Mouse (Mus musculus): ENCODE results near the gene Gm11492. TPM values are rescaled to one million over a fixed set of nuclear protein-coding genes. Genes with fewer than 3 reads are reported as not detected.

Gene Gm11492
- polyA plus RNA-seq, 1 experiment, result not detected

- Histone ChIP-seq H3K27me3 (replicated peaks) (peaks cover 24% of the 10 kb centered on the region), H3K36me3 (replicated peaks; ENCODE audit: low read length) (no peaks in the 10 kb centered on the region), H3K4me1 (peaks cover 45% of the 10 kb centered on the region), H3K9me3 (no peaks in the 10 kb centered on the region), H3K4me3 (replicated peaks) (no peak overlapping the region)
- no peak for TF ChIP-seq FLI1 (IDR thresholded peaks at IDR 0.05; ENCODE audit: low read length)
These were observed 20.9 kb downstream of the Gm11492 start for GRCm38 (mm10) chr11:87587211-87587874.

DNA sequence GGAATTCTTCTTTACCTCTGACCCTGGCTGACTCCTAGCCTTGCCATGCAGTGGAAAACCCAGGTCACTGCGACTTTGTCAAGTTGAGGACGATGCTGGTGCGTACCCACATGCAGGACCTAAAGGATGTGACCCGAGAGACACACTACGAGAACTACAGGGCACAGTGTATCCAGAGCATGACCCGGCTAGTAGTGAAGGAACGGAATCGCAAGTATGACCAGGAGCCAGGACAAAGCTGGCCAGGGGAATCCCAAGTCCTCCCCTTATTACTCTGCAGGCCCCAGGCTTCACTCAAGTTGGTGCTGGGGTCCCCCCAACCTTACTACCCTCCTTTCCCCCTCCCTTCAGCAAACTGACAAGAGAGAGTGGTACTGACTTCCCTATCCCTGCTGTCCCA, 23.2 kb downstream of the Gm11492 start:
- H3K4me3 ChIP-seq (replicated peaks), result peak overlapping the region; percentile 39

DNA sequence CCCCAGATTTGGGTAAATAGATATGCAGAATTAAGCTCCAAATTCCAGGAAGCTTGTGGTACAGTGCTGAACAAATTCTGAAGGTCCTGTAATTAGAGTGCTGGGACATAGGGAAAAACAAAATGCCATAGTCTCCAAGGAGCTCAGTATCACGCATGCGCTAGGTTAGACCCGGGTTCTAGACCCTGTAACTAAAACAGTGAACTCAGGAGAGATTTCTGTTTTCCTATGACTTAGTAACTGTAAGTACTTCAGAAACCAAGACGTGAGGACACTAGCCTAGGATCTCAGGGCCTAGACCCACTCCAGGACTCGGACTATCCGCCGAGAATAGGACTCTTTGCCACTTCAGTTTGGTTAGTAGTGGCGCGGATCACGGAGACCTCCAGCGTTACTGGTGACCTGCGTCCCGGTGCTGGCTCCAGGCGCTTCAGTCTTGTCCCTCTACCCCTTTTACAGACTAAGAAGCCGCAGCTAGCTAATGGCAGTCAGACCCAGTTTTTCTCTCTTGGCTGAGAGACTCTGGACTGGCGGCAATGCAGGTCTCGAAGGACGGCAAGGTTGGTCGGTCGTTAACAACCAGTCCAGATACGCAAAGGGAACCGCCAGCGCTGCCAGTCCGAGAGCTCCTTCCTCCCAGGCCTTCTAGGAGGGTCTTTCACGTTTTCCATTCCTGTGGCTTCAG, 24.5 kb downstream of the Gm11492 start:
- Histone ChIP-seq H3K27me3 (replicated peaks) (no peaks in the 10 kb centered on the region), H3K4me3 (replicated peaks) (peak overlapping the region; percentile 95), H3K36me3 (replicated peaks; ENCODE audit: low read length) (peaks cover 21% of the 10 kb centered on the region), H3K4me1 (peaks cover 65% of the 10 kb centered on the region), H3K9me3 (no peaks in the 10 kb centered on the region)
- TF ChIP-seq FLI1 (IDR thresholded peaks at IDR 0.05; ENCODE audit: low read length), result no peak
- no peak for TF ChIP-seq GATA1 (IDR thresholded peaks at IDR 0.05; ENCODE audit: borderline replicate concordance, low read length)

More for the DNA sequence above, 23.2 kb downstream of the Gm11492 start:
- peaks cover 3% of the 10 kb centered on the region for H3K27me3 ChIP-seq (replicated peaks)
- no peaks in the 10 kb centered on the region for H3K9me3 ChIP-seq
- peaks cover 56% of the 10 kb centered on the region for H3K4me1 ChIP-seq
- H3K36me3 ChIP-seq (replicated peaks; ENCODE audit: low read length), result peaks cover 11% of the 10 kb centered on the region
- TF ChIP-seq FLI1 (IDR thresholded peaks at IDR 0.05; ENCODE audit: low read length) (no peak), GATA1 (IDR thresholded peaks at IDR 0.05; ENCODE audit: borderline replicate concordance, low read length) (no peak)

DNA sequence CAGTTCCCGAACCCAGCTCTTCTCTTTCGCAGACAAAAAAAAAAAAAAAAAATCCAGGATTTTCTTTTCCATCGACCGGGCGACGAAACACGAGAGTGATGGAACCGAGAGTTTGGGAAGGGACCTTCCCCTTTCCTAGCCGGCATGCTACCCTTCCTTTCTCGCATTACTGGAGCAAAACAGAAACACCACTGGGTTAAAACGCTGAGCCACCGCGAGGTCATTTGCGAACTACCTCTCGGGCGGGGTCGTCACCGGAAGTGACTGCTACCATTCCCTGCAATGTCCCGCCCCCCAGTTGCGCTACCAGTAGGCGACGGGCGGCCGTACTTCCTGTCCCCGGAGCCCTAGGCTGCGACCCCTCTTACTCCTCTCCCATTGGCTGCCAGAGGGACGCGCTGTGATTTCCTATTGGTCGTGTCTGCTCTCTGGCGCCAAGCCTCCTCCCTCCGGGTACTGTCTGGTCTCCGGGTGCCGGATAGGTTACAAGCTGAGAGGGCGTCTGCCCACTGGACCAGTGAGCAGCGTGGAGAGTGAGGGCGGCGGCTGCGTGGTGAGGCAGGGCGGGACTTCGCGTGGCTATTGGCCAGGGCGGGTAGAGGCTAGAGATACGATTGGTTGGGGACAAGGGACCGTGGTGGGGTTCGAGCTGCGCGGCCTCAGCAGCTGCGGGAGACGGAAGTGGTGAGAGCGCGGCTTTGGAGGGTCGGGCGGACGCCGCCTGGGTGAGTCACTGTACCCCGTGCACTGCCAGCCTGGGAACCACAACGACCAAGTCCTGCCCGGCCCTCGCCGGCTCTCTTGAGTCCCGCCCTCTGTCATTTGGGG, 25.3 kb downstream of the Gm11492 start, which contains the start of gene Mtmr4:
Mtmr4 (plus strand) TSS at position 637 of the 828 bp plus-strand sequence.
- Histone ChIP-seq H3K27me3 (replicated peaks) (no peaks in the 10 kb centered on the region), H3K36me3 (replicated peaks; ENCODE audit: low read length) (peaks cover 28% of the 10 kb centered on the region), H3K9me3 (no peaks in the 10 kb centered on the region), H3K4me1 (peaks cover 72% of the 10 kb centered on the region), H3K4me3 (replicated peaks) (peak within 1 kb of the TSS; percentile 95)
- TF ChIP-seq FLI1 (IDR thresholded peaks at IDR 0.05; ENCODE audit: low read length), result peak; percentile 86
- no peak for TF ChIP-seq GATA1 (IDR thresholded peaks at IDR 0.05; ENCODE audit: borderline replicate concordance, low read length)

DNA sequence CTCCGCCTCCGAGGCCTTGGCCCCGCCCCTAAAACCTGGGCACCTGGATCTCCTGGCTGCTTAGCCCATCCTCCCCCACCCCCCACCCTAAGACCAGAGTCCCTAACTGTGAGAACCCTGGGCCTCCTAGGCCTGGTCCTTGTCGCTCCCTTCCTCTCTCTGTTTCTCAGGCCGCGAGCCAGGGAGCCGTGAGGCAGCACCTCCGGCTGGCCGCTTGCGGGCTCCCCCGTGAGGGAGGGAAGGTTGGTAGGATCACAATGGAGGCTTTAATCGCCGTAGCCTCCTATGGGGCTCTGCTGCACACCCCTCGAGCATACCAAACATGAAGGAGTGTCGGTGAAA, 25.9 kb downstream of the Gm11492 start:
- H3K4me3 ChIP-seq (replicated peaks), result peak overlapping the region; percentile 95
- H3K27me3 ChIP-seq (replicated peaks), result no peaks in the 10 kb centered on the region
- peaks cover 78% of the 10 kb centered on the region for H3K4me1 ChIP-seq
- TF ChIP-seq GATA1 (IDR thresholded peaks at IDR 0.05; ENCODE audit: borderline replicate concordance, low read length) (no peak), FLI1 (IDR thresholded peaks at IDR 0.05; ENCODE audit: low read length) (no peak)
- no peaks in the 10 kb centered on the region for H3K9me3 ChIP-seq
- H3K36me3 ChIP-seq (replicated peaks; ENCODE audit: low read length), result peaks cover 34% of the 10 kb centered on the region

GRCm38 (mm10) chr11:87592713-87593598, 26.5 kb downstream of the Gm11492 start:
- Histone ChIP-seq H3K4me1 (peaks cover 81% of the 10 kb centered on the region), H3K4me3 (replicated peaks) (peak overlapping the region; percentile 95), H3K9me3 (no peaks in the 10 kb centered on the region), H3K36me3 (replicated peaks; ENCODE audit: low read length) (peaks cover 40% of the 10 kb centered on the region), H3K27me3 (replicated peaks) (no peaks in the 10 kb centered on the region)
- TF ChIP-seq GATA1 (IDR thresholded peaks at IDR 0.05; ENCODE audit: borderline replicate concordance, low read length) (no peak), FLI1 (IDR thresholded peaks at IDR 0.05; ENCODE audit: low read length) (no peak)

GRCm38 (mm10) chr11:87595327-87595841, 28.9 kb downstream of the Gm11492 start:
- TF ChIP-seq GATA1 (IDR thresholded peaks at IDR 0.05; ENCODE audit: borderline replicate concordance, low read length) (no peak), FLI1 (IDR thresholded peaks at IDR 0.05; ENCODE audit: low read length) (no peak)
- peaks cover 64% of the 10 kb centered on the region for H3K36me3 ChIP-seq (replicated peaks; ENCODE audit: low read length)
- peak overlapping the region; percentile 92 for H3K4me3 ChIP-seq (replicated peaks)
- no peaks in the 10 kb centered on the region for H3K27me3 ChIP-seq (replicated peaks)
- H3K4me1 ChIP-seq, result peaks cover 72% of the 10 kb centered on the region
- H3K9me3 ChIP-seq, result no peaks in the 10 kb centered on the region

GRCm38 (mm10) chr11:87595976-87596375, 29.5 kb downstream of the Gm11492 start:
- Histone ChIP-seq H3K9me3 (no peaks in the 10 kb centered on the region), H3K36me3 (replicated peaks; ENCODE audit: low read length) (peaks cover 70% of the 10 kb centered on the region), H3K27me3 (replicated peaks) (no peaks in the 10 kb centered on the region), H3K4me3 (replicated peaks) (peak overlapping the region; percentile 92), H3K4me1 (peaks cover 68% of the 10 kb centered on the region)
- TF ChIP-seq FLI1 (IDR thresholded peaks at IDR 0.05; ENCODE audit: low read length), result no peak
- TF ChIP-seq GATA1 (IDR thresholded peaks at IDR 0.05; ENCODE audit: borderline replicate concordance, low read length), result no peak

- H3K9me3 ChIP-seq, result no peaks in the 10 kb centered on the region
- H3K36me3 ChIP-seq (replicated peaks; ENCODE audit: low read length), result peaks cover 75% of the 10 kb centered on the region
- no peak for TF ChIP-seq FLI1 (IDR thresholded peaks at IDR 0.05; ENCODE audit: low read length)
- no peak for TF ChIP-seq GATA1 (IDR thresholded peaks at IDR 0.05; ENCODE audit: borderline replicate concordance, low read length)
- H3K27me3 ChIP-seq (replicated peaks), result no peaks in the 10 kb centered on the region
- H3K4me3 ChIP-seq (replicated peaks), result no peak overlapping the region
- peaks cover 68% of the 10 kb centered on the region for H3K4me1 ChIP-seq
These were observed 30.0 kb downstream of the Gm11492 start for GRCm38 (mm10) chr11:87596492-87596891.
